Mouse (Mus musculus) left cerebral cortex, postnatal 14 days (tissue): Measurements from ENCODE around the gene Syp. TPM values are rescaled to one million over a fixed set of nuclear protein-coding genes. Genes with fewer than 3 reads are reported as not detected.

ENCODE experiments used
- DNase-seq, 2 experiments: peaks; one replicate each; pipeline ENCODE4 v3.0.0; 2021 to 2022; ENCODE audit warnings: low spot score in 2 of 2, mixed read lengths in 1 of 2
- intact Hi-C: fragments of 180-260 bp; cut with DNase I; formaldehyde crosslinking; loops from one replicate; pipeline ENCODE4 v1.15.1; 2025
- total RNA-seq, 2 experiments: library from RNA; stranded (reverse); gene quantifications; 2 replicates each; pipeline ENCODE4 v1.2.3; 2021

Gene Syp
- total RNA-seq, 2 experiments from 2014 or later: 2,344 to 2,346 TPM

DNA sequence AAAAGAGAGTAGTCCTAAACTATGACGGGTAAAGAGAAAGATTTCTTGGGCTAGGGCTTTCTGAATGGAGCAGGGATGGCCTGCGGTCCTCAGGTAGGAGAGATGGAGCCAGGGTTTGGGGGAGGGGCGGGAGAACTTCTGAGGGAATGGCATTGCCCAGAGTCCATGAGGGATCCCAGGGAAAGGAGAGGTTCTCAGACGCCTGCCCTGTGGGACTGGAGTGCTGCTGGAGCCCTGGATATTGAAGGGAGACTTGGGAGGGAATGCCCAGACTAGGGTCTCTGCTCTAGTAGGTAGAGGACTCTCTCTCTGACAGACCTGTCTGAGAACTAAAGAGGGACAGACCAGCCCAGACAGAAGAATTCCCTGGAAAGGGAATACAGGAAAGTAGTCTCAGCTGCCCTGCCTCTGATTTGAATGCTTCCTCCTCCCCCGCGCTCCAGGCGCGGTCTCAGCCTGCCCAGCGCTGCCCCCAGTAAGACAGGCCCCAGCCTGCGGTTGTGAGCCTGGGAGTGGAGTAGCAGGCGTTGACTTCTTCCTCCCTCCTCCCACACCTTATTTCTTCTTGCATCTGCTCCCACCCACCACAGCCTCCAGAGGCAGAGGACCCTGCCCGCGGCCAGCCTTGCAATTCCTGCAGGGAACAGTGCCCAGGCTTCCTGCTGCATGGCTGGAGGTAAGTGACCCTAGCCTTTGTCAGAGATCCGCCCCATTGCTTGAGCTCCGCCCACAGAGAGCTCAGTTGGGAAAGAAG, 19.9 kb downstream of the Syp start:
- DNase-seq: peak in 1 of 2 experiments; percentile 1
- intact Hi-C loops: no loop called here

GRCm38 (mm10) chrX:7658785-7659589, 20.7 kb downstream of the Syp start:
- intact Hi-C loops: no loop called here
- no peak for DNase-seq

DNA sequence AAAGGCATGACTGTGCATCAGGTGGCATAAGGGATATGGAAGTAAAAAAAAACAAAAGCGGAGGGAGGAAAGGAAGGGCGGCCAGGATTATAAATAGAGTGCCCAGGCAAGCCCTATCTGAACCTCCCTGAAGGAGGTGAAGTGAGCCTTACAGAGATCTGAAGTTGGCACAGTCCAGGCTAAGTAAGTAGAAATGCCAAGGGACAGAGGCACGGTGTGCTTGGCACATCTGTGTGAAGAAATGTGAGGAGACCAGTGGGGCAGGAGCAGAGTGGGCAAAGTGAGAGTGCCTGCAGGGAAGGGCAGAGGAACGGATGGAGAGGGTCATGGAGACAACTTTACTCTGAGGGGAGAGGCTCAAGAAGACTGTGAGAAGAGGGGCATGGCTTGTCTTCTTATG, 22.8 kb downstream of the Syp start:
- no peak for DNase-seq
- intact Hi-C loops: no loop called here

DNA sequence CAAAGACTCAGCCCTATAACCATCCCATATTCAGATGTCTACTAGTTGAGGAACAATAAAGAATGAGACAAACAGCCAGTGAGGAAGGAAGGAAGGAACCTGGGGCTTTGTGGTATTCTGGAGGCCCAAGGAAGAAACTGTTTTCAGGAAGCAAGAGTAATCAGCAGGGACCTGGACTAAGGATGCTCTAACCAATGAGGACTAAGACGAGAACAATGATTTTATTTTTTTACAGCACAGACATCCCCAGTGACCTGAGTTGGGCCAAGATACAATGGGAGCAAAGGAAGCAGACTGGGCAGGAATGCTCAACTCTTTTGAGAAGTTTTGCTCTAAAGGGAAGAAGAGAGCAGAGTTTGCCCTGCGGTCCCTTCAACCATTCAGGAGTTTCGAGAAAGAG, 24.7 kb downstream of the Syp start:
- DNase-seq: no peak
- intact Hi-C loops: no loop called here

- intact Hi-C loops: no loop called here
- no peak for DNase-seq
These were observed 26.5 kb downstream of the Syp start for GRCm38 (mm10) chrX:7664791-7665190.

- no peak for DNase-seq
- intact Hi-C loops: no loop called here
These were observed 27.6 kb downstream of the Syp start for GRCm38 (mm10) chrX:7665739-7666502.

DNA sequence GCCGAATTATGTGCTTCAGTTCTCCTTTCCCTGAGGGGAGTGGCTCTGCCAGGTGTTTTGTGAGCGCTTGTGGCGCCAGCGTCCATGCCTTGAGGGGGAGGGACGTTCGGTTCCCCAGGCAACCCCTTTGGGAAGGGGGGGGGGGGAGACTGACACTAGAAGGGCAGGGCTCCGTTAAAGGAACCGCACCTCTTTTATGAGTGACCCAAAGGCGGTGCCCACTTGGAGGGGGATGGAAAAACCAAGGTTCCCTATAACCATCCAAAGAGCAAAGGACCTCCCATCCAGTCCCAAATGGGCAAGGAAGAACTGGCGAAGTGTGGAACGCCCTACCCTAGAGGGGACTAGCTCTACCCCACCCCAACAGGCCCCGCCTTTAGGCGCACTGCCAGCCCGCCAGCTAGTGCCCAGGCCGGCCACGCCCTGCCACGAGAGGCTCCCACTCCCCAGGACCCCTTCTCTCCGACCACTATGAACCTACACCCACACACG, 32.2 kb downstream of the Syp start:
- peak; percentile 11 to 23 for DNase-seq
- intact Hi-C loops: no loop called here

DNA sequence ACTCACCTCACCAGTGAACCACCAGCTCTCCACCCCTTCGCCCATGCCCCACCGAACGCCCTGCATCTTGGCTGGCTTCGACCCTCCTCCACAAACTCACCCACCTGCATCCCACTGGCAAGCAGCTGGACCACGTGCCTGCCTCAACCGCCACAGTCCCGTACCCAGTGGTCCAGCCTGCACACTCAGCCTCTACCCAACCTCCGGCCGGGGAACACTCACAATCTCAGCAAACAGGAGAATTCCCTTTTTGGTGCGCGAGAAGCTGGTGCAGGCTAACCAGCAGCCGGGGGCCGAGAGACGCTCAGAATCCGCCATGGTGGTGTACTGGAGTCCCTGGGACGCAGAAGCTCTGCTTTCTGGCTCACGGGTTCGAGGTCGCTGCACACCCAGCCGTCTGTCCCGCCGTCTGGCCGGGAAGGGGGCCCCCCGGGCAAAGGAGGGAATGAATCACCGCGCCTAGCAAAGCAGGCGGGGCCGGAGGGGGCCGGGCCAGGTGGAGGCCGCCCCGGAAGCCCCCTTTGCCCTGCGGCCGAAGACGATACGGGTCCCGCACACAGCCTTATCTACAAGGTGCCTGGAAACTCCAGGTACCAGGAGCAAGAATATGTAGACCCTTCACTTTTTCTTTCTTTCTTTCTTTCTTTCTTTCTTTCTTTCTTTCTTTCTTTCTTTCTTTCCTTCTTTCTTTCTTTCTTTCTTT, 32.8 kb downstream of the Syp start, which contains the start of gene Plp2:
TSS of gene Plp2 (minus strand) at position 470 of the 703 bp plus-strand sequence.
- intact Hi-C loops: no loop called here
- DNase-seq: peak in 1 of 2 experiments; percentile 17

DNA sequence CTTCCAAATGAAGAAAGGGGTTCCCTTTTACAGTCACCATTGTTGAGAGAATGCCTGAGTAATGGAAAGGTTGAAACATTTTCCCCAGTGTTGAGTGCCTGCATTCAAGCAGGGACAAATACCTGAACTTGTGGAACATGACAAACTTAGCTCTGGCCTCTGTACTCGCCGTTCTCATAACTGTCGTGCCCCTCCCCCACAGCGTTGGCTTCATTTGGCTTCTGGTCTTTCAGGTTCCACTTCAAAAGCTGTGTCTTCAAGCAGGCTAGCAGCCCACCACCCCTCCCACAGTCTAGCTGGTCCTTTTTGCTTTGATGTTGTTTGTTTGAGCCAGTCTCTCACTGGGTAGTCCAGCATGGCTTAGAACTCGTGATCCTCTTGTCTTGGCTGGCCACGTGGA, 34.5 kb downstream of the Syp start:
- no peak for DNase-seq
- intact Hi-C loops: no loop called here

DNA sequence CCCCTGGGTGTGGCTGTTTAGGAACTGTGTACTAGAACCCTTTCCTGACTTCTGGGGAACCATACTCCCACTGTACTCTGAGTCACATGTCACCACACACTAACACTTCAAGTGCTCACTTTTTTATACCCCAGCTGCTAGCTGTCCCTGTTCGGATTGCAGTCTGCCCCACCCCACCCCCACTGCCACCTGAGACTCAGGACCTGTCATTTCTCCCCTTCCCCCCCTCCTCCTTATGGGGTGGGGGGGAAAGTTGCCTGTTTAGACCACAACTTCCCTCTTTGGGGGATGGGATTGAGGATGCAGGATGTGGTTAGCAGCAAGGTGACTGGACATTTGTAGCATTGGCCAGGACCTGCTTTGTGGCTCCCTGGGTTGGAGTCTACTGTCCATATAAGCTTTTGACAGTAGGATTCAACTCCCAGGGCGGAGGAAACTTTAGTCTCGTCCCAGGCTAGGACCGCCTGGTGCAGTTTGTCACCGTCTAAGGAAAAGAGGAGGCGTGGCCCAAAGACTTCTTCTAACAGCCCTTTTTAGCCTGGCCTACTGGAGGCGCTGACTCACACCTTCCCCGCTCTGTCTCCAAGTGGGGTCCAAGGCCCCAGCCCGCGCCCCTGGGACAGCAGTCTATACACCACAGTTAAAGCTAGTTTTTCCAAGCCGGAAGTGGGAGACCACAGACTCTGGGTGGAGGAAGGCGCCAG, 35.5 kb downstream of the Syp start:
- intact Hi-C loops: no loop called here

DNA sequence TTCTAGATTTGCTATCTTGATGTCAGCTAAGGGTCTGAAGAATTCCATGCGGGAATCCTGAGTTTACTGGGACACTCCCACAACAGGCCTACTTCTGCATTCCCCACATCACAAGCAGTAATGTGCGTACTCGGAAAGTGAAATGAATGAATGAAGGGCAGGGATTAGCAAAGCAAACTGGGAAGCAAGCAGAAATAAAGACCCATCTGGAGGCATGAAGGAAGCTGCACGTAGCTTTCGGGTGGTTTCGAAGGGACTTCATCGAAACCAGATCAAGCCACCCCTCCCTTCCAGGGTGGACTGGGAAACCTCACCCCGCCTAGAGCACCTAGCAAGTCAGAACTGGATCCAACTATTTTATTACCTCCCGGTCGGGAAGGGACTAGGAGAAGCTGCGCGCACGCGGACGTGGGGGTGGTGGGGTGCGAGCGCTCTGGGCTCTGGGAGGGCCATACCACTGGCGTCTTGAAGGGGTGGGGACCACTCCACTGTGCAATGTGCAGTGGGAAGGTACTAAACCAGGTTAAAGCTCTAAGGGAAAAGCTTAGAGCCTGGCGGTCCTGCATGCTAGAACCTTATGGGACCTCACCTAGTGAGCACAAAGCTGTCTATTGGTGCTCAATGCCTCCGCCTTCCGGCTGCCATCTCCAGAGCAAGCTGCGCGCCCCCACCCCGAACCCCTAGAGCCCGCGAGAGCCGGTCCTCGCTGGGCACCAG, 36.2 kb downstream of the Syp start:
- intact Hi-C loops: no loop called here
- DNase-seq: peak; percentile 21 to 44

More for the DNA sequence above, 35.5 kb downstream of the Syp start:
- no peak for DNase-seq

- DNase-seq: no peak
- intact Hi-C loops: no loop called here
These were observed 36.7 kb downstream of the Syp start for GRCm38 (mm10) chrX:7675001-7675380.

GRCm38 (mm10) chrX:7678986-7679385, 40.7 kb downstream of the Syp start:
- intact Hi-C loops: no loop called here

GRCm38 (mm10) chrX:7679405-7680056, 41.3 kb downstream of the Syp start:
- peak; percentile 75 to 86 for DNase-seq
- intact Hi-C loops: no loop called here

More at GRCm38 (mm10) chrX:7678986-7679385, 40.7 kb downstream of the Syp start:
- DNase-seq: no peak

DNA sequence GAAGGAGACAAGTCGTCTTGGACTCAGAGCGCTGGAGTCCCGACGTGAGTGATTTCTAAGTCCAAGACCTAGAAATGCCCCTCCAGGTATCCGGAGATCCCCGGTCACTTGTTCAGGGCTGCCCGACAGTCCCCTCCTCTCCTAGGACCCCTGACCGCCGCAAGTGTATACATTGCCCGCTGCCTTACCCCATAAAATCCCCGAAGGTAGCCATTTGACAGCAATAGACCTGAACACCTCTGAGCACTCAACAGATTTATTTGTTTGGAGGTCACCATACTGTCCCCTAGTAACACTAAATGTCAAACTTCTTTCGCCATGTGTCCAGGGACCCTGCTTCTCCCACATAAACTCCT, 41.8 kb downstream of the Syp start:
- intact Hi-C loops: no loop called here
- no peak for DNase-seq

- no peak for DNase-seq
- intact Hi-C loops: no loop called here
These were observed 42.6 kb downstream of the Syp start, which contains the start of gene Magix for GRCm38 (mm10) chrX:7680864-7681263. Gene Magix (minus strand): TSS chrX:7681251.

GRCm38 (mm10) chrX:7688321-7688720, 50.0 kb downstream of the Syp start:
- intact Hi-C loops: no loop called here
- no peak for DNase-seq
